Mouse (Mus musculus): ENCODE measurements around the gene Pacrg.

GRCm38 (mm10) chr17:10449800-10450299 lies 390.3 kb downstream of the Pacrg start:
- TF ChIP-seq CTCF (IDR thresholded peaks at IDR 0.05; ENCODE audit: low read depth) (no peak), EP300 (optimal IDR thresholded peaks at IDR 0.05) (no peak)

All from stomach, postnatal 0 days (tissue).